Mouse (Mus musculus): Measurements from ENCODE around the gene 3830406C13Rik. TPM values are rescaled to one million over a fixed set of nuclear protein-coding genes. Genes with fewer than 3 reads are reported as not detected.

3830406C13Rik gene
- polyA plus RNA-seq, 1 experiment from 2014 or later = 42.7 TPM

- 3% methylated on average over 19 of the region's 19 CpGs for WGBS
These were observed 56.5 kb downstream of the 3830406C13Rik start for GRCm38 (mm10) chr14:12340238-12341074.

GRCm38 (mm10) chr14:12341075-12341788 is 57.3 kb downstream of the 3830406C13Rik start:
- Histone ChIP-seq H3K36me3 (ENCODE audit: control insufficient read depth, insufficient read depth, low read length) (no peaks in the 10 kb centered on the region), H3K27me3 (replicated peaks; ENCODE audit: control insufficient read depth, insufficient read depth, low read length) (peaks cover 100% of the 10 kb centered on the region), H3K9me3 (ENCODE audit: control insufficient read depth, low read length) (no peaks in the 10 kb centered on the region), H3K27ac (replicated peaks; ENCODE audit: low read depth, low read length) (no peak overlapping the region), H3K4me3 (ENCODE audit: low read depth, low read length) (no peak overlapping the region), H3K9ac (ENCODE audit: low read depth, low read length) (no peak overlapping the region), H3K4me1 (ENCODE audit: control insufficient read depth, insufficient read depth, low read length) (no peaks in the 10 kb centered on the region), H3K4me2 (ENCODE audit: low read depth, low read length) (peak overlapping the region; percentile 21)
- under 1% methylated on average over 41 of the region's 42 CpGs for WGBS
- ATAC-seq (ENCODE audit: low read depth) (peak; percentile 16; the same call in 1 of the 2 replicates), DNase-seq (ENCODE audit: low spot score) (peak; percentile 48)

More at GRCm38 (mm10) chr14:12340238-12341074, 56.5 kb downstream of the 3830406C13Rik start:
- DNase-seq (ENCODE audit: low spot score) (no peak), ATAC-seq (ENCODE audit: low read depth) (no peak)
- no peaks in the 10 kb centered on the region for H3K36me3 ChIP-seq (ENCODE audit: control insufficient read depth, insufficient read depth, low read length)
- no peak overlapping the region for H3K4me3 ChIP-seq (ENCODE audit: low read depth, low read length)
- no peaks in the 10 kb centered on the region for H3K4me1 ChIP-seq (ENCODE audit: control insufficient read depth, insufficient read depth, low read length)
- H3K27me3 ChIP-seq (replicated peaks; ENCODE audit: control insufficient read depth, insufficient read depth, low read length) = peaks cover 100% of the 10 kb centered on the region
- H3K9me3 ChIP-seq (ENCODE audit: control insufficient read depth, low read length) = no peaks in the 10 kb centered on the region
- H3K27ac ChIP-seq (replicated peaks; ENCODE audit: low read depth, low read length) = no peak overlapping the region
- H3K4me2 ChIP-seq (ENCODE audit: low read depth, low read length) = no peak overlapping the region
- H3K9ac ChIP-seq (ENCODE audit: low read depth, low read length) = no peak overlapping the region

GRCm38 (mm10) chr14:12341789-12342457 is 58.0 kb downstream of the 3830406C13Rik start:
- Histone ChIP-seq H3K4me3 (ENCODE audit: low read depth, low read length) (no peak overlapping the region), H3K27me3 (replicated peaks; ENCODE audit: control insufficient read depth, insufficient read depth, low read length) (peaks cover 100% of the 10 kb centered on the region), H3K36me3 (ENCODE audit: control insufficient read depth, insufficient read depth, low read length) (no peaks in the 10 kb centered on the region), H3K9me3 (ENCODE audit: control insufficient read depth, low read length) (no peaks in the 10 kb centered on the region), H3K27ac (replicated peaks; ENCODE audit: low read depth, low read length) (no peak overlapping the region), H3K4me2 (ENCODE audit: low read depth, low read length) (no peak overlapping the region), H3K4me1 (ENCODE audit: control insufficient read depth, insufficient read depth, low read length) (no peaks in the 10 kb centered on the region), H3K9ac (ENCODE audit: low read depth, low read length) (no peak overlapping the region)
- no peak for DNase-seq (ENCODE audit: low spot score)
- 3% methylated on average over 24 of the region's 24 CpGs for WGBS
- ATAC-seq (ENCODE audit: low read depth) = no peak

- Histone ChIP-seq H3K4me2 (ENCODE audit: low read depth, low read length) (no peak overlapping the region), H3K9ac (ENCODE audit: low read depth, low read length) (no peak overlapping the region), H3K4me1 (ENCODE audit: control insufficient read depth, insufficient read depth, low read length) (no peaks in the 10 kb centered on the region), H3K27ac (replicated peaks; ENCODE audit: low read depth, low read length) (no peak overlapping the region), H3K36me3 (ENCODE audit: control insufficient read depth, insufficient read depth, low read length) (no peaks in the 10 kb centered on the region), H3K9me3 (ENCODE audit: control insufficient read depth, low read length) (no peaks in the 10 kb centered on the region), H3K4me3 (ENCODE audit: low read depth, low read length) (no peak overlapping the region), H3K27me3 (replicated peaks; ENCODE audit: control insufficient read depth, insufficient read depth, low read length) (peaks cover 100% of the 10 kb centered on the region)
- 2% methylated on average over 23 of the region's 23 CpGs for WGBS
- DNase-seq (ENCODE audit: low spot score) (peak; percentile 40), ATAC-seq (ENCODE audit: low read depth) (no peak)
These were observed 58.6 kb downstream of the 3830406C13Rik start for GRCm38 (mm10) chr14:12342458-12343131.

GRCm38 (mm10) chr14:12343451-12343941 is 59.5 kb downstream of the 3830406C13Rik start:
- Histone ChIP-seq H3K4me3 (ENCODE audit: low read depth, low read length) (no peak overlapping the region), H3K36me3 (ENCODE audit: control insufficient read depth, insufficient read depth, low read length) (no peaks in the 10 kb centered on the region), H3K9ac (ENCODE audit: low read depth, low read length) (no peak overlapping the region), H3K27ac (replicated peaks; ENCODE audit: low read depth, low read length) (no peak overlapping the region), H3K4me2 (ENCODE audit: low read depth, low read length) (no peak overlapping the region), H3K9me3 (ENCODE audit: control insufficient read depth, low read length) (no peaks in the 10 kb centered on the region), H3K4me1 (ENCODE audit: control insufficient read depth, insufficient read depth, low read length) (no peaks in the 10 kb centered on the region), H3K27me3 (replicated peaks; ENCODE audit: control insufficient read depth, insufficient read depth, low read length) (peaks cover 100% of the 10 kb centered on the region)
- ATAC-seq (ENCODE audit: low read depth) = no peak
- DNase-seq (ENCODE audit: low spot score) = no peak
- 2% methylated on average over 20 of the region's 20 CpGs for WGBS

GRCm38 (mm10) chr14:12344061-12344745 is 60.2 kb downstream of the 3830406C13Rik start:
- Histone ChIP-seq H3K9ac (ENCODE audit: low read depth, low read length) (no peak overlapping the region), H3K27me3 (replicated peaks; ENCODE audit: control insufficient read depth, insufficient read depth, low read length) (peaks cover 100% of the 10 kb centered on the region), H3K4me2 (ENCODE audit: low read depth, low read length) (peak overlapping the region; percentile 43), H3K4me3 (ENCODE audit: low read depth, low read length) (peak overlapping the region; percentile 23), H3K9me3 (ENCODE audit: control insufficient read depth, low read length) (no peaks in the 10 kb centered on the region), H3K36me3 (ENCODE audit: control insufficient read depth, insufficient read depth, low read length) (no peaks in the 10 kb centered on the region), H3K4me1 (ENCODE audit: control insufficient read depth, insufficient read depth, low read length) (no peaks in the 10 kb centered on the region), H3K27ac (replicated peaks; ENCODE audit: low read depth, low read length) (no peak overlapping the region)
- DNase-seq (ENCODE audit: low spot score) (no peak), ATAC-seq (ENCODE audit: low read depth) (no peak)
- 3% methylated on average over 23 of the region's 24 CpGs for WGBS

GRCm38 (mm10) chr14:12344746-12345240 is 60.8 kb downstream of the 3830406C13Rik start:
- DNase-seq (ENCODE audit: low spot score) (no peak), ATAC-seq (ENCODE audit: low read depth) (0 out of 2 replicates have a peak, but pooled peaks have one; percentile 31)
- Histone ChIP-seq H3K36me3 (ENCODE audit: control insufficient read depth, insufficient read depth, low read length) (no peaks in the 10 kb centered on the region), H3K27me3 (replicated peaks; ENCODE audit: control insufficient read depth, insufficient read depth, low read length) (peaks cover 100% of the 10 kb centered on the region), H3K9ac (ENCODE audit: low read depth, low read length) (no peak overlapping the region), H3K27ac (replicated peaks; ENCODE audit: low read depth, low read length) (no peak overlapping the region), H3K4me2 (ENCODE audit: low read depth, low read length) (peak overlapping the region; percentile 43), H3K9me3 (ENCODE audit: control insufficient read depth, low read length) (no peaks in the 10 kb centered on the region), H3K4me3 (ENCODE audit: low read depth, low read length) (peak overlapping the region; percentile 23), H3K4me1 (ENCODE audit: control insufficient read depth, insufficient read depth, low read length) (no peaks in the 10 kb centered on the region)
- WGBS = 0% methylated on average over 20 of the region's 39 CpGs

Data from embryonic facial prominence, embryonic 14.5 days (tissue).